Mouse (Mus musculus) CH12.LX (cell line): ENCODE measurements at regions not wholly inside any gene's neighbourhood (a gene's known extent, or its start where the extent isn't known, plus 50 kb on each side); places are given as distances from the start of the nearest gene placed in this dataset.

Experiments
- DNase-seq: peaks from one replicate; pipeline ENCODE4 v3.0.0-alpha.2; 2013; ENCODE audit errors: extremely low read depth
- H3K27ac ChIP-seq: 2 replicates; pipeline ENCODE4 v1.5.1; 2012; ENCODE audit warnings: low read depth, mild to moderate bottlenecking, control low read depth, moderate library complexity; ENCODE audit not compliant: insufficient read depth
- H3K27me3 ChIP-seq: replicated peaks from 2 replicates; pipeline ENCODE3; 2012; ENCODE audit warnings: inconsistent platforms
- H3K36me3 ChIP-seq, 2 experiments: replicated peaks in 1 of 2; 2 replicates each; pipeline versions ENCODE3 to v1.6.1; 2012; ENCODE audit warnings: inconsistent platforms in 1 of 2, low read length in 1 of 2, mild to moderate bottlenecking in 1 of 2, mixed read lengths in 1 of 2, moderate library complexity in 1 of 2; ENCODE audit not compliant: control insufficient read depth in 1 of 2, insufficient read depth in 1 of 2
- H3K4me1 ChIP-seq, 2 experiments: 2 replicates each; pipeline ENCODE4 v1.6.1; 2012; ENCODE audit warnings: inconsistent platforms in 1 of 2, moderate library complexity in 1 of 2; ENCODE audit not compliant: insufficient read depth in 2 of 2, control insufficient read depth in 1 of 2
- H3K4me2 ChIP-seq: 2 replicates; pipeline ENCODE4 v1.6.1; 2012; ENCODE audit warnings: low read depth, mild to moderate bottlenecking, control low read depth; ENCODE audit not compliant: poor library complexity, insufficient read depth, severe bottlenecking
- H3K4me3 ChIP-seq, 3 experiments: fragments of 150-350 bp in 1 of 3; sonication (generic) in 1 of 3; replicated peaks in 1 of 3; 2 replicates each; pipeline versions ENCODE3 to v1.5.1; 2011 to 2012; ENCODE audit warnings: low read depth in 2 of 3, low read length in 2 of 3, mild to moderate bottlenecking in 2 of 3, moderate library complexity in 2 of 3, control low read depth in 1 of 3, improper control_type of control experiment in 1 of 3, inconsistent platforms in 1 of 3, mixed read lengths in 1 of 3; ENCODE audit not compliant: poor library complexity in 1 of 3
- H3K79me2 ChIP-seq: replicated peaks from 2 replicates; pipeline ENCODE4 v1.6.1; 2012; ENCODE audit warnings: mild to moderate bottlenecking, moderate library complexity; ENCODE audit not compliant: control insufficient read depth, poor library complexity, insufficient read depth, severe bottlenecking; ENCODE audit errors: extremely low read depth
- H3K9ac ChIP-seq: 2 replicates; pipeline ENCODE4 v1.6.1; 2012; ENCODE audit warnings: low read depth, mild to moderate bottlenecking, control low read depth, moderate library complexity; ENCODE audit not compliant: insufficient read depth
- H3K9me3 ChIP-seq: replicated peaks from 2 replicates; pipeline ENCODE3; 2012; ENCODE audit warnings: low read length, inconsistent platforms, mixed read lengths
- BHLHE40 ChIP-seq: IDR thresholded peaks from 2 replicates; pipeline ENCODE4 v1.6.1; 2011; ENCODE audit warnings: mild to moderate bottlenecking, low read depth, low read length, improper control_type of control experiment
- CHD1 ChIP-seq: IDR thresholded peaks from 2 replicates; pipeline ENCODE4 v1.6.1; 2012; ENCODE audit warnings: low read depth, low read length, improper control_type of control experiment, inconsistent platforms
- CHD2 ChIP-seq: IDR thresholded peaks from 2 replicates; pipeline ENCODE4 v1.6.1; 2011; ENCODE audit warnings: low read length, improper control_type of control experiment
- CTCF ChIP-seq, 2 experiments: IDR thresholded peaks in 1 of 2; conservative IDR thresholded peaks in 1 of 2; 2 replicates each; pipeline ENCODE4 v1.5.1; 2011 to 2012; ENCODE audit warnings: low read depth in 2 of 2, low read length in 2 of 2, improper control_type of control experiment in 1 of 2, inconsistent platforms in 1 of 2, mild to moderate bottlenecking in 1 of 2, moderate library complexity in 1 of 2
- E2F4 ChIP-seq: IDR thresholded peaks from 2 replicates; pipeline ENCODE4 v1.6.1; 2011; ENCODE audit warnings: low read depth, low read length, improper control_type of control experiment; ENCODE audit not compliant: insufficient replicate concordance
- ELF1 ChIP-seq: IDR thresholded peaks from 2 replicates; pipeline ENCODE4 v1.6.1; 2014; ENCODE audit warnings: low read depth, mild to moderate bottlenecking, inconsistent platforms, low read length, improper control_type of control experiment
- EP300 ChIP-seq: IDR thresholded peaks from 2 replicates; pipeline ENCODE4 v1.6.1; 2011; ENCODE audit warnings: low read length, improper control_type of control experiment
- ETS1 ChIP-seq: conservative IDR thresholded peaks from 2 replicates; pipeline ENCODE4 v1.6.1; 2012; ENCODE audit warnings: low read depth, mild to moderate bottlenecking, inconsistent platforms, low read length, improper control_type of control experiment, moderate library complexity
- GABPA ChIP-seq: IDR thresholded peaks from 2 replicates; pipeline ENCODE4 v1.6.1; 2012; ENCODE audit warnings: low read depth, low read length, improper control_type of control experiment, inconsistent platforms; ENCODE audit not compliant: insufficient replicate concordance
- HCFC1 ChIP-seq: IDR thresholded peaks from 2 replicates; pipeline ENCODE4 v1.6.1; 2012; ENCODE audit warnings: low read depth, mild to moderate bottlenecking, inconsistent platforms, low read length, improper control_type of control experiment
- IRF4 ChIP-seq: IDR thresholded peaks from 2 replicates; pipeline ENCODE4 v1.6.1; 2014; ENCODE audit warnings: low read depth, mild to moderate bottlenecking, inconsistent platforms, low read length, improper control_type of control experiment
- JUN ChIP-seq: IDR thresholded peaks from 2 replicates; pipeline ENCODE4 v1.6.1; 2011; ENCODE audit warnings: low read depth, mild to moderate bottlenecking, low read length, improper control_type of control experiment, moderate library complexity; ENCODE audit not compliant: insufficient read depth
- JUND ChIP-seq: conservative IDR thresholded peaks from 2 replicates; pipeline ENCODE4 v1.6.1; 2011; ENCODE audit warnings: low read depth, low read length, improper control_type of control experiment
- KAT2A ChIP-seq: IDR thresholded peaks from 2 replicates; pipeline ENCODE4 v1.6.1; 2012; ENCODE audit warnings: low read length, improper control_type of control experiment, inconsistent platforms; ENCODE audit not compliant: insufficient replicate concordance
- MAX ChIP-seq: IDR thresholded peaks from 2 replicates; pipeline ENCODE4 v1.6.1; 2011; ENCODE audit warnings: low read length, improper control_type of control experiment
- MAZ ChIP-seq: IDR thresholded peaks from 2 replicates; pipeline ENCODE4 v1.6.1; 2012; ENCODE audit warnings: low read depth, mild to moderate bottlenecking, inconsistent platforms, low read length, improper control_type of control experiment, moderate library complexity
- NELFE ChIP-seq: IDR thresholded peaks from 2 replicates; pipeline ENCODE4 v1.6.1; 2011; ENCODE audit warnings: low read depth, low read length, improper control_type of control experiment
- NRF1 ChIP-seq: IDR thresholded peaks from 2 replicates; pipeline ENCODE4 v1.6.1; 2014; ENCODE audit warnings: low read depth, mild to moderate bottlenecking, inconsistent platforms, low read length, improper control_type of control experiment, moderate library complexity
- PAX5 ChIP-seq: IDR thresholded peaks from 2 replicates; pipeline ENCODE4 v1.6.1; 2012; ENCODE audit warnings: low read length, inconsistent platforms, mixed read lengths
- RCOR1 ChIP-seq: conservative IDR thresholded peaks from 2 replicates; pipeline ENCODE4 v1.6.1; 2012; ENCODE audit warnings: low read depth, mild to moderate bottlenecking, inconsistent platforms, low read length, improper control_type of control experiment
- SIN3A ChIP-seq: IDR thresholded peaks from 2 replicates; pipeline ENCODE4 v1.6.1; 2012; ENCODE audit warnings: low read length, improper control_type of control experiment, inconsistent platforms
- TBP ChIP-seq: conservative IDR thresholded peaks from 2 replicates; pipeline ENCODE4 v1.6.1; 2011; ENCODE audit warnings: low read depth, low read length, improper control_type of control experiment
- USF1 ChIP-seq: IDR thresholded peaks from 2 replicates; pipeline ENCODE4 v1.6.1; 2014; ENCODE audit warnings: low read depth, mild to moderate bottlenecking, inconsistent platforms, low read length, improper control_type of control experiment
- ZKSCAN1 ChIP-seq: IDR thresholded peaks from 2 replicates; pipeline ENCODE4 v1.6.1; 2012; ENCODE audit warnings: low read depth, inconsistent platforms, low read length, improper control_type of control experiment, borderline replicate concordance
- ZMIZ1 ChIP-seq: IDR thresholded peaks from 2 replicates; pipeline ENCODE4 v1.6.1; 2012; ENCODE audit warnings: low read depth, mild to moderate bottlenecking, inconsistent platforms, low read length, improper control_type of control experiment
- ZNF384 ChIP-seq: IDR thresholded peaks from 2 replicates; pipeline ENCODE4 v1.6.1; 2012; ENCODE audit warnings: low read depth, low read length, improper control_type of control experiment, inconsistent platforms
- dilution Hi-C: fragments of 300-500 bp; cut with MboI; formaldehyde crosslinking; loops from 2 replicates; pipeline ENCODE4 v1.14.3; 2020; ENCODE audit warnings: low sequenced_read_pairs; ENCODE audit not compliant: extremely low pct_unique_long_range_greater_than_20kb, extremely low pct_ligation_motif_present
- in situ Hi-C: fragments of 300-500 bp; cut with MboI; formaldehyde crosslinking; loops from 3 replicates; pipeline ENCODE4 v1.14.3; 2019; ENCODE audit warnings: low sequenced_read_pairs, low pct_ligation_motif_present, low pct_unique_long_range_greater_than_20kb, mixed read lengths

GRCm38 (mm10) chr14:88397187-88397586 is 74.0 kb downstream of the Pcdh20 start:
- in situ Hi-C loops (no loop called here), dilution Hi-C loops (no loop called here)
- no peak for DNase-seq
- H3K4me1 ChIP-seq = no peaks in the 10 kb centered on the region
- no peak overlapping the region for H3K4me3 ChIP-seq
- H3K79me2 ChIP-seq = no peaks in the 10 kb centered on the region
- H3K4me2 ChIP-seq = no peak overlapping the region
- H3K27me3 ChIP-seq = no peaks in the 10 kb centered on the region
- no peaks in the 10 kb centered on the region for H3K36me3 ChIP-seq
- H3K9me3 ChIP-seq = peaks cover 30% of the 10 kb centered on the region
- H3K27ac ChIP-seq = no peak overlapping the region
- TF ChIP-seq ZNF384 (no peak), CHD2 (no peak), BHLHE40 (no peak), PAX5 (no peak), NELFE (no peak), ZKSCAN1 (no peak), CHD1 (no peak), ZMIZ1 (no peak), IRF4 (no peak), E2F4 (no peak), JUND (no peak), ETS1 (no peak), NRF1 (no peak), SIN3A (no peak), TBP (no peak), RCOR1 (no peak), MAX (no peak)
- no peak overlapping the region for H3K9ac ChIP-seq

DNA sequence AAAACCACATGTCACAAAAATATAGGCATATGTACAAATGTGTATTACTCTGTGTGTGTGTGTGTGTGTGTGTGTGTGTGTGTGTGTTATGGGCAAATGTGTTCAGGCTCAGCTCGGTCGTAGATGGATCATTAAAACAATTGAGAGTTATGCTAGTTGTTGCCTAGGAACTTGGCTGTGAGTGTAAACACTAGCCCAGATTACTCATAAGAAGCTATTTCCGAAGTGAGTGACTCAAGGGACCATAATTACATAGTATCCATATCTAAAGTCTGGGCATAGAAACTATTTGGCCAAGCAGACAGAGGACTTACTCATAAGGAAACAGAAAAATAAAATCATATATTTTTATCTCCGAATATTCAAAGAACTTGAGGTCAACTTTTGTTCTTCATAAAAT is 76.2 kb downstream of the Pcdh20 start:
- Histone ChIP-seq H3K4me2 (no peak overlapping the region), H3K4me3 (no peak overlapping the region), H3K9me3 (peaks cover 28% of the 10 kb centered on the region), H3K79me2 (no peaks in the 10 kb centered on the region), H3K27ac (no peak overlapping the region), H3K36me3 (no peaks in the 10 kb centered on the region), H3K4me1 (no peaks in the 10 kb centered on the region), H3K9ac (no peak overlapping the region), H3K27me3 (no peaks in the 10 kb centered on the region)
- dilution Hi-C loops = no loop called here
- no peak for DNase-seq
- in situ Hi-C loops = no loop called here
- TF ChIP-seq MAZ (no peak), CTCF (conservative IDR thresholded peaks at IDR 0.05 in 1 of 2, IDR thresholded peaks at IDR 0.05 in 1 of 2; ENCODE audit: low read depth in 2 of 2, low read length in 2 of 2) (no peak), EP300 (no peak), HCFC1 (no peak), JUN (no peak), ZMIZ1 (no peak), NELFE (no peak), KAT2A (no peak), GABPA (no peak), USF1 (no peak), ETS1 (no peak), RCOR1 (no peak), ELF1 (no peak), TBP (no peak), MAX (no peak)
